Mouse (Mus musculus) heart, adult 18-20 months (tissue): ENCODE measurements around the gene Samhd1. TPM values are rescaled to one million over a fixed set of nuclear protein-coding genes. Genes with fewer than 3 reads are reported as not detected.

ENCODE experiments used
- DNase-seq, 2 experiments: peaks; one replicate each; pipeline ENCODE4 v3.0.0; 2021 to 2022; ENCODE audit warnings: mixed read lengths in 1 of 2
- total RNA-seq, 2 experiments: library from RNA; stranded (reverse); gene quantifications; 2 replicates each; pipeline ENCODE4 v1.2.3; 2021

The Samhd1 gene
- total RNA-seq, 2 experiments from 2014 or later = 21.7 to 26.3 TPM

DNA sequence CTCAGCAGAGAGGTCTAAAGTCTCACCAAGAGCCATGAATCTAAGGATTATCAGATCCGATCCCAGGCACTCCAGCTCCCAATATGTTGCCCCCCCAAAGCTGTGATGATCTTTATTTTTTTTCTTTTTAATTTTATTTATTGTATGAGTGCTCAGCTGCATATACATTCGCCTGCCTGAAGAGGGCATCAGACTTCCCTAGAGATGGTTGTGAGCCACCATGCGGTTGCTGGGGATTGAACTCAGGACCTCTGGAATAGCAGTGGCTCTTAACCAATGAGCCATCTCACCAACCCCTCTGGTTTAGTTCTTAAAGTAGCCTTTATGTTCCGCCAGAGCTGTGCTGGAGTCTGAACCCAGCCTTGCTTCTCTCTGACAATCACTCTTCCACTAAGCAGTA is 81.3 kb downstream of the Samhd1 start:
- no peak for DNase-seq

DNA sequence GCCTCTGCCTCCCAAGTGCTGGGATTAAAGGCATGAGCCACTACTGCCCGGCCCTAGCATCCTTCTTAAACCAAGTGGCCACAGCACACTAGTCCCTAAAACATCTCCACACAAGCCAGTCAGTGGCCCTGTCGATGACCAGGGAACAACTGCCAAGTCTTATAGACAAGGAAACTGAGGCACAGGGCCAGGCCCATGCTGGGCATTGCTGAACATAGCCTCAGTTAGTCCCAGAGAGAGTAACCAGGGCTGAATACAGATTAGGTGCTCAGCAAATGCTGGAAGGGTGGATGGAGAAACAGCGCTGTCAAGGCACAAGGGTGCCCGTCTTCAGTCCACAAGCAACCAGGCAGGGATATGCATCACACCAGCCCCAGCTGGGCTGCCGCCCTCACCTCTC is 81.9 kb downstream of the Samhd1 start:
- no peak for DNase-seq

DNA sequence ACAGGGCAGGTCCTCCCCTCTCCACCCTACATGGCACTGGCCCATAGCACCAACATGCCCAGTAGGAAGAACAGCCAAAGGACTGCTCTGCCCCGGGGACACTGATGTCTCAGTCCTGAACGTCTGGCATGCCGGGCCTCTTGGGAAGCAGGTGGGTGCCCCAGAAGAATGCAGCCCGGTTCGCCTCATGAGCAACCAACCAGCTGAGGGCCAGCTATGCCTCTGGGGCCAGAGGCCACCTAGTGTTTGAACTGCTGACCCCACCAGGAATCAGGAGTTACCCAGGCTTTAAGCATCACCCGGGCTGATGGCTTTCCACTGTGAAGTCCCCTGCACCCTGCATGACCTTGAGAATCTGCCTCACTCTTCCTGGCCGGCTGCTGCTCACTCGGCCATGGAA is 82.6 kb downstream of the Samhd1 start:
- DNase-seq = no peak

DNA sequence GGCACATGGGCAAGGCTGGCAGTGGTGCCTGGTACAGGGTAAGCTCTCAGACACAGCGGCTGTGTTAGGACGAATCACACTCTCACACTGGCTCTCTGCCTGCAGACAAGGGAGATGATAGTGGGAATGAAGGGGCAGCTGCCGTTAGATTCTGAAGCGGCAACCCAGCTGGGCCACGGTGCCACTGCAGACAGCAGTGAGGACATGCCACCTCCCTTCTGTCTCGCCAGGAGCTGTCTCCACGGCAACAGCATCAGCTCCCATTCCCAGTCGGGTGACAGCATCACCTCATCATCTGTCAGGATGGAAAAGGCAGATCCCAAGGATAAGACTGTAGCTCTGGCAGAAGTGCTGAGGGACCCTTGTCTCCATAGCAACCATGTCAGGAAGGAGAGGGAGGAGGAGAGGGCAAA is 85.2 kb downstream of the Samhd1 start:
- no peak for DNase-seq

DNA sequence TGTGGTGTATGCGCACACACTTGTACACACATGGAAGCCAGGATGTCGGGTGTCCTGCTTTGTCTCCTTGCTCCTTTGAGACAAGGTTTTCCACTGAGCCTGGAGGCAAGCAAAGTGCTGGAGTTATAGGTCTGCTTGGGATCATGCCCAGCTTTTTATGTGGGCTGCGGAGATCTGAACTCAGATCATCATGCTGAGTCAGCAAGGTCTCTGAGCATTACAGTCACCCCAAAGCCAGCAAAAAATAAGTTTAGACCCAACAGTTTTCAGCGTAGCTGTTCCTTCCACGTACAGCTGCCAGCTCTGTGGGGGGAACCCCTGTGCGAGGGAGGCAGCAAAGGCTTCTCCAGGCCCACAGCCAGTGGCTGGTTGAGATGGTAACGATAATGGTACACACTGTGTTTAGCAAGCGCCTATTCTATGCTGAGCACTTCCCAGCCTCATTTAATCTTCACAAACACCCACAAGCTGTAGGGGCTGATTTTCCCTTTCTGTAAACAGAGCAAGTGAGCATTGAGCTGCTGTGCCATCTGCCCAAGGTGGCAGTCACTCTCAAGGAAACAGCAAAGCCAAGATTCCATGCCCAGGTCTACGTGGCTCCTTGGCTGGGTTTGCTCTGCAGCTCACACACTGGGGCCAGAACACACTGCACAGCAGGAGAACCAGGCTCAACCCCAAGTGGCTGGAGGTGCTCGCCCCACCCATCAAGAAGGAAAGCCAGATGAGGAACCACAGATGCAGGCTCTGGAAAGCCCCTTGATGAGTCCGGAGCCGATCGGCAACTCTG is 86.5 kb downstream of the Samhd1 start:
- DNase-seq = peak in 1 of 2 experiments; percentile 23

Other genes starting within 250 kb of the Samhd1 start
- under 1 TPM in 1 of 2 experiments, not detected in 1; 0.31 TPM for gene Sla2, start 248.1 kb downstream of the Samhd1 start, total RNA-seq
- gene Ndrg3, start 143.2 kb downstream of the Samhd1 start, total RNA-seq = 10 to 100 TPM; 17.7 to 23.7 TPM
- 1 to 10 TPM; 1.7 to 2.3 TPM for gene Dsn1, start 128.1 kb downstream of the Samhd1 start, total RNA-seq
- gene Soga1, start 56.0 kb downstream of the Samhd1 start, total RNA-seq = 10 to 100 TPM; 10.4 to 11.0 TPM
- not detected for gene Tldc2, start 48.2 kb downstream of the Samhd1 start, total RNA-seq
- 1 to 10 TPM; 1.6 to 1.7 TPM for gene Rbl1, start 69.3 kb upstream of the Samhd1 start, total RNA-seq
- gene Rpn2, start 143.8 kb upstream of the Samhd1 start, total RNA-seq = 100 to 1,000 TPM in 1 of 2 experiments, 10 to 100 TPM in 1; 91.4 to 104 TPM
- gene Mroh8, start 144.3 kb upstream of the Samhd1 start, total RNA-seq = under 1 TPM in 1 of 2 experiments, not detected in 1; 0.10 TPM
- gene Ghrh, start 212.2 kb upstream of the Samhd1 start, total RNA-seq = not detected
- gene Manbal, start 232.3 kb upstream of the Samhd1 start, total RNA-seq = 10 to 100 TPM; 19.4 to 21.1 TPM